Mouse (Mus musculus) MEL (cell line): ENCODE measurements around the gene Olfr318. TPM values are rescaled to one million over a fixed set of nuclear protein-coding genes. Genes with fewer than 3 reads are reported as not detected.
"Not testable (repeated sequence)": the region's sequence is repeated elsewhere in the genome, so short reads cannot be mapped to it uniquely, and the experiment has no call there.

Source experiments
- DNase-seq: peaks from one replicate; pipeline ENCODE4 v3.0.0; 2011; ENCODE audit warnings: low read depth, low spot score
- H3K27ac ChIP-seq: 2 replicates; pipeline ENCODE4 v1.5.1; 2012; ENCODE audit warnings: low read depth, mild to moderate bottlenecking, control low read depth, low read length, moderate library complexity; ENCODE audit not compliant: control insufficient read depth
- H3K27me3 ChIP-seq, 2 experiments: fragments of 150-350 bp in 1 of 2; sonication (generic) in 1 of 2; 2 replicates each; pipeline ENCODE4 v1.6.1; 2012; ENCODE audit warnings: low read length in 2 of 2, mild to moderate bottlenecking in 2 of 2, improper control_type of control experiment in 1 of 2, moderate library complexity in 1 of 2; ENCODE audit not compliant: insufficient read depth in 2 of 2, control insufficient read depth in 1 of 2
- H3K36me3 ChIP-seq, 2 experiments: 2 replicates each; pipeline ENCODE4 v1.6.1; 2012 to 2014; ENCODE audit warnings: low read length in 2 of 2, improper control_type of control experiment in 1 of 2, inconsistent platforms in 1 of 2, mild to moderate bottlenecking in 1 of 2; ENCODE audit not compliant: insufficient read depth in 2 of 2, control insufficient read depth in 1 of 2
- H3K4me1 ChIP-seq, 2 experiments: fragments of 150-350 bp in 1 of 2; sonication (generic) in 1 of 2; 2 replicates each; pipeline ENCODE4 v1.6.1; 2012; ENCODE audit warnings: low read length in 2 of 2, improper control_type of control experiment in 1 of 2, mild to moderate bottlenecking in 1 of 2; ENCODE audit not compliant: insufficient read depth in 2 of 2, control insufficient read depth in 1 of 2
- H3K4me3 ChIP-seq, 2 experiments: fragments of 150-350 bp in 1 of 2; sonication (generic) in 1 of 2; 2 replicates each; pipeline ENCODE4 v1.5.1; 2012; ENCODE audit warnings: low read depth in 2 of 2, low read length in 2 of 2, mild to moderate bottlenecking in 2 of 2, moderate library complexity in 2 of 2, control low read depth in 1 of 2, improper control_type of control experiment in 1 of 2; ENCODE audit not compliant: control insufficient read depth in 1 of 2, insufficient read depth in 1 of 2
- H3K79me2 ChIP-seq: 2 replicates; pipeline ENCODE4 v1.6.1; 2012; ENCODE audit warnings: mild to moderate bottlenecking, low read length, moderate library complexity; ENCODE audit not compliant: control insufficient read depth, poor library complexity, insufficient read depth
- H3K9ac ChIP-seq: 2 replicates; pipeline ENCODE4 v1.6.1; 2012; ENCODE audit warnings: low read depth, mild to moderate bottlenecking, control low read depth, low read length, moderate library complexity; ENCODE audit not compliant: control insufficient read depth, poor library complexity, severe bottlenecking
- H3K9me3 ChIP-seq: fragments of 150-350 bp; sonication (generic); replicated peaks from 2 replicates; pipeline ENCODE4 v1.6.1; 2012; ENCODE audit warnings: mild to moderate bottlenecking, low read length, improper control_type of control experiment, moderate library complexity; ENCODE audit not compliant: insufficient read depth
- CTCF ChIP-seq, 3 experiments: IDR thresholded peaks in 2 of 3; conservative IDR thresholded peaks in 1 of 3; 2 replicates each; pipeline ENCODE4 v1.5.1; 2011 to 2012; ENCODE audit warnings: low read length in 3 of 3, low read depth in 2 of 3, mild to moderate bottlenecking in 2 of 3, improper control_type of control experiment in 1 of 3, inconsistent platforms in 1 of 3, mixed read lengths in 1 of 3, moderate library complexity in 1 of 3; ENCODE audit not compliant: control insufficient read depth in 1 of 3, insufficient read depth in 1 of 3, poor library complexity in 1 of 3, severe bottlenecking in 1 of 3
- E2F4 ChIP-seq: IDR thresholded peaks from 2 replicates; pipeline ENCODE4 v1.6.1; 2011; ENCODE audit warnings: low read depth, low read length, improper control_type of control experiment, borderline replicate concordance
- ELF1 ChIP-seq: IDR thresholded peaks from 2 replicates; pipeline ENCODE4 v1.6.1; 2014; ENCODE audit warnings: low read depth, mild to moderate bottlenecking, inconsistent platforms, low read length, improper control_type of control experiment, moderate library complexity
- EP300 ChIP-seq, 2 experiments: IDR thresholded peaks; 2 replicates each; pipeline ENCODE4 v1.6.1; 2011; ENCODE audit warnings: improper control_type of control experiment in 2 of 2, low read length in 2 of 2, low read depth in 1 of 2, mild to moderate bottlenecking in 1 of 2
- ETS1 ChIP-seq: IDR thresholded peaks from 2 replicates; pipeline ENCODE4 v1.6.1; 2012; ENCODE audit warnings: low read depth, mild to moderate bottlenecking, inconsistent platforms, low read length, improper control_type of control experiment, moderate library complexity
- HCFC1 ChIP-seq: IDR thresholded peaks from 2 replicates; pipeline ENCODE4 v1.6.1; 2012; ENCODE audit warnings: low read depth, mild to moderate bottlenecking, inconsistent platforms, low read length, improper control_type of control experiment, moderate library complexity
- JUND ChIP-seq: IDR thresholded peaks from 2 replicates; pipeline ENCODE4 v1.6.1; 2011; ENCODE audit warnings: low read depth, mild to moderate bottlenecking, improper control_type of control experiment, low read length
- MAX ChIP-seq: IDR thresholded peaks from 2 replicates; pipeline ENCODE4 v1.6.1; 2011; ENCODE audit warnings: low read length, improper control_type of control experiment
- MAZ ChIP-seq: IDR thresholded peaks from 2 replicates; pipeline ENCODE4 v1.6.1; 2012; ENCODE audit warnings: low read depth, mild to moderate bottlenecking, inconsistent platforms, low read length, improper control_type of control experiment
- MEF2A ChIP-seq: IDR thresholded peaks from 2 replicates; pipeline ENCODE4 v1.6.1; 2014; ENCODE audit warnings: low read depth, mild to moderate bottlenecking, inconsistent platforms, low read length, improper control_type of control experiment; ENCODE audit not compliant: poor library complexity, insufficient replicate concordance, severe bottlenecking; ENCODE audit errors: extremely low read depth
- MXI1 ChIP-seq: IDR thresholded peaks from 2 replicates; pipeline ENCODE4 v1.6.1; 2011; ENCODE audit warnings: mild to moderate bottlenecking, low read depth, low read length, improper control_type of control experiment
- MYC ChIP-seq: IDR thresholded peaks from 2 replicates; pipeline ENCODE4 v1.6.1; 2011; ENCODE audit warnings: low read depth, mild to moderate bottlenecking, low read length, improper control_type of control experiment, moderate library complexity
- NRF1 ChIP-seq: IDR thresholded peaks from 2 replicates; pipeline ENCODE4 v1.6.1; 2014; ENCODE audit warnings: low read depth, mild to moderate bottlenecking, inconsistent platforms, low read length, improper control_type of control experiment, moderate library complexity; ENCODE audit not compliant: poor library complexity, insufficient read depth, severe bottlenecking
- POLR2A ChIP-seq, 2 experiments: IDR thresholded peaks; 2 replicates each; pipeline ENCODE4 v1.6.1; 2011 to 2012; ENCODE audit warnings: low read length in 2 of 2, mild to moderate bottlenecking in 2 of 2, control low read depth in 1 of 2, improper control_type of control experiment in 1 of 2, low read depth in 1 of 2, moderate library complexity in 1 of 2; ENCODE audit not compliant: control insufficient read depth in 1 of 2, insufficient read depth in 1 of 2, poor library complexity in 1 of 2
- POLR2AphosphoS2 ChIP-seq: IDR thresholded peaks from 2 replicates; pipeline ENCODE4 v1.6.1; 2011; ENCODE audit warnings: low read length, improper control_type of control experiment
- RAD21 ChIP-seq: IDR thresholded peaks from 2 replicates; pipeline ENCODE4 v1.6.1; 2011; ENCODE audit warnings: mild to moderate bottlenecking, low read depth, low read length, improper control_type of control experiment
- RCOR1 ChIP-seq: IDR thresholded peaks from 2 replicates; pipeline ENCODE4 v1.6.1; 2012; ENCODE audit warnings: low read depth, mild to moderate bottlenecking, inconsistent platforms, low read length, improper control_type of control experiment
- SMC3 ChIP-seq: IDR thresholded peaks from 2 replicates; pipeline ENCODE4 v1.6.1; 2011; ENCODE audit warnings: low read depth, low read length, improper control_type of control experiment
- TCF12 ChIP-seq: IDR thresholded peaks from 2 replicates; pipeline ENCODE4 v1.6.1; 2014; ENCODE audit warnings: low read depth, mild to moderate bottlenecking, inconsistent platforms, low read length, improper control_type of control experiment, moderate library complexity
- polyA plus RNA-seq, 2 experiments: library from polyadenylated mRNA; stranded (reverse) in 1 of 2; unstranded in 1 of 2; fragments of >175 nt in 1 of 2; fragments of >200 nt in 1 of 2; gene quantifications; 2 replicates each; pipeline versions ENCODE4 v1.2.1 to v1.2.4; 2012; ENCODE audit warnings: low replicate concordance in 2 of 2, low read depth in 1 of 2; ENCODE audit not compliant: insufficient read length in 2 of 2, insufficient read depth in 1 of 2, missing spikeins in 1 of 2
- total RNA-seq: library from RNA; depleted of rRNA; stranded (reverse); fragments of 300-350 nt; gene quantifications from 2 replicates; pipeline ENCODE4 v1.2.3, GENCODE M21; 2012

Olfr318 gene
- total and polyA plus RNA-seq, 3 experiments: 0.06 TPM; not detected in 2

GRCm38 (mm10) chr11:58752434-58752833 is 28.6 kb upstream of the Olfr318 start, which contains the start of gene Olfr316:
TSS of gene Olfr316 (plus strand) at chr11:58752734.
- TF ChIP-seq JUND (no peak), ELF1 (no peak)

GRCm38 (mm10) chr11:58751096-58751495 is 27.3 kb upstream of the Olfr318 start:
- not testable (repeated sequence) for H3K27ac ChIP-seq, H3K9ac ChIP-seq, H3K9me3 ChIP-seq, DNase-seq, H3K4me3 ChIP-seq, H3K79me2 ChIP-seq, H3K4me1 ChIP-seq, H3K36me3 ChIP-seq, H3K27me3 ChIP-seq

More at GRCm38 (mm10) chr11:58752434-58752833, 28.6 kb upstream of the Olfr318 start, which contains the start of gene Olfr316:
- H3K4me1 ChIP-seq: no peaks in the 10 kb centered on the region
- H3K9me3 ChIP-seq: no peaks in the 10 kb centered on the region
- peaks cover 2 to 8% of the 10 kb centered on the region in 2 experiments; a peak in 3 of 4 replicates for H3K27me3 ChIP-seq
- H3K9ac ChIP-seq: no peak within 1 kb of the TSS
- H3K36me3 ChIP-seq: no peaks in the 10 kb centered on the region
- no peak within 1 kb of the TSS for H3K27ac ChIP-seq
- DNase-seq: no peak
- H3K79me2 ChIP-seq: no peaks in the 10 kb centered on the region
- no peak within 1 kb of the TSS for H3K4me3 ChIP-seq

GRCm38 (mm10) chr11:58738792-58739262 is 15.0 kb upstream of the Olfr318 start, which contains the start of gene Olfr317:
TSS of gene Olfr317 (minus strand) at chr11:58739212.
- no peak within 1 kb of the TSS for H3K27ac ChIP-seq
- no peak within 1 kb of the TSS for H3K9ac ChIP-seq
- no peaks in the 10 kb centered on the region for H3K4me1 ChIP-seq
- no peak for DNase-seq
- no peaks in the 10 kb centered on the region for H3K36me3 ChIP-seq
- no peaks in the 10 kb centered on the region for H3K9me3 ChIP-seq
- TF ChIP-seq MXI1 (no peak), POLR2AphosphoS2 (no peak), EP300 (IDR thresholded peaks at IDR 0.05; ENCODE audit: low read depth in 1 of 2, low read length in 2 of 2) (no peak), ETS1 (no peak), E2F4 (no peak), HCFC1 (no peak), NRF1 (no peak), MEF2A (no peak), RCOR1 (no peak), ELF1 (no peak), CTCF (IDR thresholded peaks at IDR 0.05 in 2 of 3, conservative IDR thresholded peaks at IDR 0.05 in 1 of 3; ENCODE audit: control insufficient read depth in 1 of 3, insufficient read depth in 1 of 3, low read depth in 2 of 3, low read length in 3 of 3, poor library complexity in 1 of 3, severe bottlenecking in 1 of 3) (no peak), MYC (no peak), RAD21 (no peak), MAZ (no peak), POLR2A (IDR thresholded peaks at IDR 0.05; ENCODE audit: control insufficient read depth in 1 of 2, insufficient read depth in 1 of 2, low read depth in 1 of 2, low read length in 2 of 2, poor library complexity in 1 of 2) (no peak), JUND (no peak), SMC3 (no peak), TCF12 (no peak), MAX (no peak)
- no peak within 1 kb of the TSS for H3K4me3 ChIP-seq
- no peaks in the 10 kb centered on the region for H3K79me2 ChIP-seq
- H3K27me3 ChIP-seq: peaks cover 23 to 33% of the 10 kb centered on the region in 2 experiments
